Mouse (Mus musculus) cerebellum, postnatal 25 days (tissue): ENCODE data around the gene BC024063.
A peak's percentile ranks its signal among the peaks of the same experiment; 100 is the strongest.
"Not testable (repeated sequence)": the region's sequence is repeated elsewhere in the genome, so short reads cannot be mapped to it uniquely, and the experiment has no call there.

Experiments
- DNase-seq, 2 experiments: peaks; one replicate each; pipeline ENCODE4 v3.0.0; 2021; ENCODE audit warnings: mixed read lengths in 2 of 2

The BC024063 gene

GRCm38 (mm10) chr10:82082728-82083621 is at the start of gene BC024063:
Gene BC024063 (plus strand): TSS chr10:82083353.
- DNase-seq = peak; percentile 80 to 83

DNA sequence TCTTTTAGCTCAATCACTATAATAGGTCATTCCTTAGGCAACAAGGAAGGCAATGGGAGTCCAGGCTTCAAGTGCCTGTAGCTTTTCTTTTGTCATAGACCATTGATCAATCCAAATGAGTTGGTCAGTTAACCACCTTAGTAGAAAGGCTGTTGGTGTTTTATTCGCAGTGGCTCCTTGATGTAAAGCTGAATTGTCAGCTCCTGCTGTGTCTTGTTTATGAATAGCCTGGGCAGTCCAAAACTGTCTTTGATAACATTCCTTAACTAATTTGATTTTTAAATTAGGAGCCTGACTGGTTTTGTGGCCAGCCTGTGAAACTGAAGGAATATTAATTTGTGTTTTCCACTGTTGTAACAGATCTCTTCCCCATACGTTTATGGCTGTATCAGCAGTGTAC is 41.0 kb upstream of the BC024063 start:
- no peak for DNase-seq

DNA sequence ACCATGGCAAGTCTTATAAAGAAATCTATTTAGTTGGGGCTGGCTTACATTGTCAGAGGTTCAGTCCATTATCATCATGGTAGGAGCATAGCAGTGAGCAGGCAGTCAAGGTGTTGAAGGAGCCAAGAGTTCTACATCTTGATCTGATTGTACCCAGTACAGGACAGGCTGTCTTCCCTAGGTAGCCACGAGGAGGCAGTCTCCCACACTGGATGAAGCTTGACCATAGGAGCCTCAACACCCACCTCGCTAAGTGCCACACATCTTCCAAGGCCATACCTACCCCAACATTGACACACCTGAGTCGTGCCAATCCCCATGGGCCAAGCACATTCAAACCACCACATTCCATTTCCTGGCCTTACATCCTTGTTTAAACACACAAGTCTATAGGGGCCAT is 36.5 kb upstream of the BC024063 start:
- DNase-seq = no peak

- peak; percentile 93 to 94 for DNase-seq
Observed at GRCm38 (mm10) chr10:82047597-82048459, 35.3 kb upstream of the BC024063 start, which contains the start of gene Zfp873. Gene Zfp873 (plus strand): TSS chr10:82048123.

GRCm38 (mm10) chr10:82048460-82048804 is 34.7 kb upstream of the BC024063 start:
- DNase-seq = not testable (repeated sequence)

GRCm38 (mm10) chr10:82083622-82083971 is 444 bp downstream of the BC024063 start:
- not testable (repeated sequence) for DNase-seq

DNA sequence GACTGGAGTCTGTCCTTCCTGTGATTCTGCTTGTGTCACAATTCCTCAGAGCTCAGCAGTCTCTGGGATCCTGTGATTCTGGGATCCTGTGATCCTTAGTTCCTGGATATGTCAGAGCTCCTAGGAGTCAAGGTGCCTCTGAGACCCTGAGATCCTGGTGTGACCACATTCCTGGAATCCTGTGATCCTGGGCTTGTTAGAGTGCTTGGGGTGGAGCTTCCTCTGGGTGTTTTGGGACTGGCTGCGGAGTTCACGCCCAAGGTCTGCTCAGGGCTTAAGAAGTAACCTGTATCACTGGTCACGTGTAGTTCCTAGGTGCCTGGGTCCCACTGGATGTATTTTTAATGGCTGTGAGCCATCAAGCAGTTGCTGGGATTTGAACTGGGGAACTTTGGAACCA is 34.1 kb downstream of the BC024063 start:
- no peak for DNase-seq

DNA sequence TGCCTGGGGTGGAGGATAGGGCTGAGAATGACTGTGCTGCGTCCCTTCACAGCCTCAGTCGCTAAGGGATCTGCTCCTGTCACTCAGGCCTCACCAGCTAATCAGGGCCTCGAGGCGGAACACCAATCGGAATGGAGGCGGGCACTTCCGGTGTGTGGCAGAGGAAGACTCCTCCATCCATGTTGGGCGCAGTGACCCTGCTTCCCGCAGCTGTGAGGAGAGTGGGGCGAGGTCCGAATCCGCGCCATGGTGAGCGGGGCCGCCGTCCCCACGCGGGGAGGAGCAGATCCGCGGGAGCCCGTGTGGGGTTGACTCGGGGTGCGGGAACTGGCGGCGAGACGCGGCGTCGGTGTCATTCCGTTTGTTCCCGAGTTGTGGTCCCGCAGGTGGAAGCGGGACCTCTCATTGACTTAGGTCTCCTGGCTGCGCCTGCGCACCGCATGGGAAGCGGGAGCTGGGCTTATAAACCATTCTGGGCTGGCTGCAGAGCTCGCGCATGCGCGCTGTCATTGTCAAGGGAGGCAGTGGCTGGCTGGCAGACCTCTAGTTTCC is 44.8 kb downstream of the BC024063 start, which contains the start of gene AU041133:
AU041133 (plus strand) TSS at position 164 of the 552 bp plus-strand sequence.
- DNase-seq = peak; percentile 92

GRCm38 (mm10) chr10:82145282-82145681 is 62.1 kb downstream of the BC024063 start:
- no peak for DNase-seq

- DNase-seq = no peak
Observed at GRCm38 (mm10) chr10:82147571-82147970, 64.4 kb downstream of the BC024063 start.
